Mouse (Mus musculus) right cerebral cortex, postnatal 4 days (tissue): ENCODE measurements around the gene Atp2a3.

ENCODE experiments used
- DNase-seq: peaks from one replicate; pipeline ENCODE4 v3.0.0-alpha.2; 2022

Atp2a3 gene

GRCm38 (mm10) chr11:73007698-73008481 is 46.9 kb downstream of the Atp2a3 start:
- DNase-seq = peak; percentile 63

- no peak for DNase-seq
Measured at GRCm38 (mm10) chr11:73008826-73009225, 47.9 kb downstream of the Atp2a3 start.

GRCm38 (mm10) chr11:73009531-73010274 is 48.7 kb downstream of the Atp2a3 start:
- DNase-seq = no peak

GRCm38 (mm10) chr11:73013981-73014380 is 53.0 kb downstream of the Atp2a3 start:
- no peak for DNase-seq

GRCm38 (mm10) chr11:73014831-73015344 is 53.9 kb downstream of the Atp2a3 start:
- DNase-seq = no peak

GRCm38 (mm10) chr11:73015391-73016102 is 54.6 kb downstream of the Atp2a3 start:
- no peak for DNase-seq

GRCm38 (mm10) chr11:73016103-73016420 is 55.1 kb downstream of the Atp2a3 start:
- no peak for DNase-seq

- peak; percentile 93 for DNase-seq
Measured at GRCm38 (mm10) chr11:73018471-73019146, 57.6 kb downstream of the Atp2a3 start, which contains the start of gene Camkk1. Gene Camkk1 (plus strand): TSS chr11:73019008.

GRCm38 (mm10) chr11:73019147-73019795 is 58.3 kb downstream of the Atp2a3 start:
- peak; percentile 76 for DNase-seq

- DNase-seq = no peak
Measured at GRCm38 (mm10) chr11:73020953-73021800, 60.2 kb downstream of the Atp2a3 start.

- no peak for DNase-seq
Measured at GRCm38 (mm10) chr11:73023099-73023498, 62.1 kb downstream of the Atp2a3 start.

- DNase-seq = no peak
Measured at GRCm38 (mm10) chr11:73023827-73024226, 62.9 kb downstream of the Atp2a3 start.

GRCm38 (mm10) chr11:73024236-73024904 is 63.4 kb downstream of the Atp2a3 start:
- no peak for DNase-seq

- no peak for DNase-seq
Measured at GRCm38 (mm10) chr11:73026961-73027360, 66.0 kb downstream of the Atp2a3 start.

- peak; percentile 75 for DNase-seq
Measured at GRCm38 (mm10) chr11:73030821-73031498, 70.0 kb downstream of the Atp2a3 start.

- no peak for DNase-seq
Measured at GRCm38 (mm10) chr11:73031536-73031935, 70.6 kb downstream of the Atp2a3 start.

GRCm38 (mm10) chr11:73036077-73036476 is 75.1 kb downstream of the Atp2a3 start:
- DNase-seq = no peak

- no peak for DNase-seq
Measured at GRCm38 (mm10) chr11:73036889-73037288, 75.9 kb downstream of the Atp2a3 start.

- DNase-seq = no peak
Measured at GRCm38 (mm10) chr11:73037691-73038090, 76.7 kb downstream of the Atp2a3 start.
